Mouse (Mus musculus): Measurements from ENCODE around the gene Slc8a3.

Slc8a3 gene

GRCm38 (mm10) chr12:81188423-81188822 lies 144.6 kb downstream of the Slc8a3 start:
- in situ Hi-C loops (cut with MboI; ENCODE audit: unreplicated experiment in 2 of 2): loop anchor here (10.0 to 25.0 kb wide), 3 partner anchors 216 to 1026 kb away; partner anchors contain the start of gene Ccdc177 (in 2 of the 2)

GRCm38 (mm10) chr12:81186668-81187067 lies 146.3 kb downstream of the Slc8a3 start:
- in situ Hi-C loops (cut with MboI; ENCODE audit: unreplicated experiment in 2 of 2): loop anchor here (10.0 to 25.0 kb wide), 3 partner anchors 218 to 1024 kb away; partner anchors contain the start of gene Ccdc177 (in 2 of the 2)

- in situ Hi-C loops (cut with MboI; ENCODE audit: unreplicated experiment in 2 of 2): loop anchor here (10.0 to 25.0 kb wide), 3 partner anchors 219 to 1024 kb away; partner anchors contain the start of gene Ccdc177 (in 2 of the 2)
These were observed 146.9 kb downstream of the Slc8a3 start for GRCm38 (mm10) chr12:81186081-81186480.

GRCm38 (mm10) chr12:81184967-81185366 lies 148.0 kb downstream of the Slc8a3 start:
- in situ Hi-C loops (cut with MboI; ENCODE audit: unreplicated experiment in 2 of 2): loop anchor here (5.0 to 25.0 kb wide), 6 partner anchors 198 to 1023 kb away; partner anchors contain the start of gene Ccdc177 (in 2 of the 2)

- in situ Hi-C loops (cut with MboI; ENCODE audit: unreplicated experiment in 2 of 2): loop anchor here (5.0 to 25.0 kb wide), 6 partner anchors 195 to 1020 kb away; partner anchors contain the start of gene Ccdc177 (in 2 of the 2)
These were observed 150.9 kb downstream of the Slc8a3 start for GRCm38 (mm10) chr12:81182073-81182472.

- in situ Hi-C loops (cut with MboI; ENCODE audit: unreplicated experiment in 2 of 2): loop anchor here in 1 of 2 experiments (25.0 kb wide), 1 partner anchor 1013 kb away; no protein-coding TSS in a partner anchor
These were observed 157.7 kb downstream of the Slc8a3 start for GRCm38 (mm10) chr12:81175252-81175651.

GRCm38 (mm10) chr12:81173893-81174292 lies 159.1 kb downstream of the Slc8a3 start:
- in situ Hi-C loops (cut with MboI; ENCODE audit: unreplicated experiment in 2 of 2): no loop called here

GRCm38 (mm10) chr12:81173011-81173410 lies 160.0 kb downstream of the Slc8a3 start:
- in situ Hi-C loops (cut with MboI; ENCODE audit: unreplicated experiment in 2 of 2): no loop called here

- in situ Hi-C loops (cut with MboI; ENCODE audit: unreplicated experiment in 2 of 2): no loop called here
These were observed 162.9 kb downstream of the Slc8a3 start for GRCm38 (mm10) chr12:81170076-81170475.

GRCm38 (mm10) chr12:81168494-81168893 lies 164.5 kb downstream of the Slc8a3 start:
- in situ Hi-C loops (cut with MboI; ENCODE audit: unreplicated experiment in 2 of 2): no loop called here

- in situ Hi-C loops (cut with MboI; ENCODE audit: unreplicated experiment in 2 of 2): no loop called here
These were observed 164.9 kb downstream of the Slc8a3 start for GRCm38 (mm10) chr12:81168031-81168430.

GRCm38 (mm10) chr12:81167142-81167541 lies 165.8 kb downstream of the Slc8a3 start:
- in situ Hi-C loops (cut with MboI; ENCODE audit: unreplicated experiment in 2 of 2): no loop called here

- in situ Hi-C loops (cut with MboI; ENCODE audit: unreplicated experiment in 2 of 2): no loop called here
These were observed 166.4 kb downstream of the Slc8a3 start for GRCm38 (mm10) chr12:81166615-81167014.

- in situ Hi-C loops (cut with MboI; ENCODE audit: unreplicated experiment in 2 of 2): no loop called here
These were observed 166.9 kb downstream of the Slc8a3 start for GRCm38 (mm10) chr12:81166092-81166491.

- in situ Hi-C loops (cut with MboI; ENCODE audit: unreplicated experiment in 2 of 2): no loop called here
These were observed 169.4 kb downstream of the Slc8a3 start for GRCm38 (mm10) chr12:81163566-81163965.

GRCm38 (mm10) chr12:81163131-81163530 lies 169.8 kb downstream of the Slc8a3 start:
- in situ Hi-C loops (cut with MboI; ENCODE audit: unreplicated experiment in 2 of 2): no loop called here

- in situ Hi-C loops (cut with MboI; ENCODE audit: unreplicated experiment in 2 of 2): no loop called here
These were observed 171.7 kb downstream of the Slc8a3 start for GRCm38 (mm10) chr12:81161282-81161681.

- in situ Hi-C loops (cut with MboI; ENCODE audit: unreplicated experiment in 2 of 2): no loop called here
These were observed 172.1 kb downstream of the Slc8a3 start for GRCm38 (mm10) chr12:81160831-81161230.

- in situ Hi-C loops (cut with MboI; ENCODE audit: unreplicated experiment in 2 of 2): no loop called here
These were observed 172.6 kb downstream of the Slc8a3 start for GRCm38 (mm10) chr12:81160425-81160824.

- in situ Hi-C loops (cut with MboI; ENCODE audit: unreplicated experiment in 2 of 2): no loop called here
These were observed 173.0 kb downstream of the Slc8a3 start for GRCm38 (mm10) chr12:81159947-81160346.

GRCm38 (mm10) chr12:81156841-81157240 lies 176.1 kb downstream of the Slc8a3 start:
- in situ Hi-C loops (cut with MboI; ENCODE audit: unreplicated experiment in 2 of 2): no loop called here

GRCm38 (mm10) chr12:81155675-81156074 lies 177.3 kb downstream of the Slc8a3 start:
- in situ Hi-C loops (cut with MboI; ENCODE audit: unreplicated experiment in 2 of 2): no loop called here

GRCm38 (mm10) chr12:81152082-81152481 lies 180.9 kb downstream of the Slc8a3 start:
- in situ Hi-C loops (cut with MboI; ENCODE audit: unreplicated experiment in 2 of 2): no loop called here
